Comparison of ENCODE assay signal across 24 mouse cellular contexts in the genomic region with DNA sequence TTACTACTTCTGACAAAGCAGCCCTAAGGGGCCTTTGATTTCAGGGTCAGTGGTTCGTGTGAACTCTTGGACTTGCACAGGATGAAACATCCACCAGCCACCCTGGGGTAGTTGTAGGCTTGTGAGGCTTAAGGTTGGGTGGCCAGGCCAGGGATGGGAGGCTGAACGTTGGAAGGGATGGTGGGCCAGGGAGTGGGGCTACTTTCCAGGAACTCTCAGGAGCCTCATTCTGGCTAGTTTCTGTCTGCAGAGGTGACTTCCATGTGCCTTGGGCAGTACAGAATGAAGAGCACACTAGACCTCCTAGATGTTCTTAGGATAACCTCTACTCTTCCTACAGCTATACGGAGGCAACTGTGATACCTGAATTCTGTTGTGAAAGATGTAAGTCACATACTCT. TPM values are rescaled to one million over a fixed set of nuclear protein-coding genes. Genes with fewer than 3 reads are reported as not detected.
"Had no signal": no experiment of that assay in that cellular context is flagged by ENCODE, and none has a peak within 500 bp of the region (broad histone marks: within the 10 kb centered on the region; RNA-seq: fewer than 3 reads in every experiment).

No protein-coding gene starts in this region.

- DNase-seq: kidney, adult 18-20 months; kidney, adult 9 months; kidney, postnatal 14 days; layer of hippocampus, adult 9-11 months; liver; lung, adult 18-20 months; lung, postnatal 10 days; lung, postnatal 36 days; right cerebral cortex, adult 18-20 months; right cerebral cortex, postnatal 14 days; right cerebral cortex, postnatal 4 days; thymus, postnatal 25 days had no signal

- ATAC-seq: intestine, embryonic 16.5 days; liver, embryonic 12.5 days had no signal

- H3K4me2 ChIP-seq: limb, embryonic 13.5 days; liver, embryonic 12.5 days; liver, embryonic 15.5 days; lung, embryonic 15.5 days; neural tube, embryonic 12.5 days; neural tube, embryonic 15.5 days; stomach, embryonic 15.5 days had no signal

- H3K27me3 ChIP-seq: limb, embryonic 13.5 days; liver, embryonic 12.5 days; liver, embryonic 15.5 days; lung, embryonic 15.5 days; megakaryocyte, embryonic 14.5 days; neural tube, embryonic 12.5 days; neural tube, embryonic 15.5 days; stomach, embryonic 15.5 days had no signal

- H3K9me3 ChIP-seq: limb, embryonic 10.5 days; limb, embryonic 13.5 days; liver, embryonic 12.5 days; liver, embryonic 15.5 days; lung, embryonic 15.5 days; megakaryocyte, embryonic 14.5 days; neural tube, embryonic 12.5 days; neural tube, embryonic 15.5 days; stomach, embryonic 15.5 days had no signal

- H3K9ac ChIP-seq: limb, embryonic 13.5 days; liver, embryonic 12.5 days; liver, embryonic 15.5 days; lung, embryonic 15.5 days; neural tube, embryonic 12.5 days; neural tube, embryonic 15.5 days; stomach, embryonic 15.5 days had no signal

- H3K4me1 ChIP-seq: limb, embryonic 10.5 days; limb, embryonic 13.5 days; liver, embryonic 12.5 days; liver, embryonic 15.5 days; lung, embryonic 15.5 days; megakaryocyte, embryonic 14.5 days; neural tube, embryonic 12.5 days; neural tube, embryonic 15.5 days; stomach, embryonic 15.5 days had no signal

- H3K4me3 ChIP-seq: layer of hippocampus, adult 2 months; limb, embryonic 10.5 days; limb, embryonic 13.5 days; liver, embryonic 12.5 days; liver, embryonic 15.5 days; lung, embryonic 15.5 days; megakaryocyte, embryonic 14.5 days; neural tube, embryonic 12.5 days; neural tube, embryonic 15.5 days; stomach, embryonic 15.5 days had no signal

- H3K27ac ChIP-seq: layer of hippocampus, adult 2 months; limb, embryonic 10.5 days; limb, embryonic 13.5 days; liver, embryonic 12.5 days; liver, embryonic 15.5 days; lung, embryonic 15.5 days; neural tube, embryonic 12.5 days; neural tube, embryonic 15.5 days; stomach, embryonic 15.5 days had no signal

- H3K36me3 ChIP-seq: stomach, embryonic 15.5 days had no signal

RNA-seq across cellular contexts. Expression of a gene that starts 2.9 kb away (rescaled TPM):
- polyA plus RNA-seq: large intestine, adult 2 months; limb, embryonic 10.5 days; liver, embryonic 12.5 days; liver, embryonic 15.5 days had no signal
